Mouse (Mus musculus) urinary bladder, postnatal 10 days (tissue): ENCODE measurements at regions not wholly inside any gene's neighbourhood (a gene's known extent, or its start where the extent isn't known, plus 50 kb on each side); places are given as distances from the start of the nearest gene placed in this dataset.

Experiments
- DNase-seq: peaks from one replicate; pipeline ENCODE4 v3.0.0; 2022; ENCODE audit warnings: low spot score

DNA sequence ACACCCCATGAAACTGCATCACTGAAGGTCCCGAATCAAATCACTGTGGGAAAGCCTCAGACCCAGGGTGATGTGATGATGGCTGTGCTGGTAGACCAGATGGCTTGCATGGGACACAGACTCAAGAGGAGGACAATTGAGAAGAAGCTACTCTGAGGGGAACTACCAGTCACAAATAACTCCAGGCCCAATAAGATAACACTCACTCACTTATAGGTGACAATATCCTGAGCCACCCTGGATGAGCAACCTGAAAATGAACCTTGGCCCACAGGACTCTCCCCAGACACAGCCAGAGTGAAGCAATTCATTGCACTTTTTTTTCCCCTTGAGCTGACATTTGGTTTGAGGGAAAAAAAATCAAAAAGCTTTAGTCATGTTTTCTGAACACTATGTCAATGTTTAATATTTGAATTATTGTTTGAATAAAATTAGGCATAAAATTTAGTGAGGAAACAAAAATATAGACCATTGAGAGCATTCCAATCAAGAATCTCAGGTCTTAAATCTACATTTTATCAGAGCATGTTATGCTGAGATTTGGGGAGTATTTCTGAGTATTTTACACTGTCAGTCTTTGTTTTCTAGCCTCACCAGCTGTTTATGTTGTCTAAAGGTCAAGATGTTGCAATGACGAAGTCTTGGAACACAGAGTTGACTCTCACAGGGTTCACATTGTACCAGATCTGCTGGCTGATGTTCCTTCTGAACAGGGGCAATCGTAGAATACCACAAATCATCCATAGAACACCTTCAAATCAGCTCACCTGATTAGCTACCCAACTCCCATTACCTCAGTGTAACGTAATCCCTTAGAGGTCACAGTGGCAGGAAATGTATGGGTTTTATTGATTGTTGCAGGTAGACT is 67.9 kb upstream of the Gm6993 start:
- DNase-seq: no peak

DNA sequence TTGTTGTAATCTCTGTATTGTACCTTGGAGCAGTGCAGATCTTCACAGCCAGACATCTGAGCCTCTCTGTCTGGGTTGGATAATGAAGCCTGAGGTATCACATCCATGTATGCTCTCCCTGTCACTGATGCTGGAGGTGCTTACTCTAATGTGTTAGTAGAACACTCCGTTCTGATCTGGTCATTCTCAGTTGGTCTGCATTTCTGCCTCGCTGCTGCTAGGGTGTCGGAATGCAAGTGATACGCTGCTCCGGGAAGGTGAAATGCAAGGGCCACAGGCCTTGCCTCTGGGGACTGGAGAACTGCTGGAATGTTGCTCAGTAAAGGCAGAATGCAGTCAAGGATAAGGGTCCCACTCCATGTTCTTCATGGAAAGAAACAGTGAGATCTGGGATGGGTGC is 67.1 kb upstream of the Gm6993 start:
- no peak for DNase-seq

GRCm38 (mm10) chr12:31179536-31179935 is 61.0 kb upstream of the Gm6993 start:
- DNase-seq: no peak

- DNase-seq: no peak
Measured at GRCm38 (mm10) chr12:31183632-31184031, 56.9 kb upstream of the Gm6993 start.

- peak; percentile 16 for DNase-seq
Measured at GRCm38 (mm10) chr12:31184217-31184975, 56.2 kb upstream of the Gm6993 start.

DNA sequence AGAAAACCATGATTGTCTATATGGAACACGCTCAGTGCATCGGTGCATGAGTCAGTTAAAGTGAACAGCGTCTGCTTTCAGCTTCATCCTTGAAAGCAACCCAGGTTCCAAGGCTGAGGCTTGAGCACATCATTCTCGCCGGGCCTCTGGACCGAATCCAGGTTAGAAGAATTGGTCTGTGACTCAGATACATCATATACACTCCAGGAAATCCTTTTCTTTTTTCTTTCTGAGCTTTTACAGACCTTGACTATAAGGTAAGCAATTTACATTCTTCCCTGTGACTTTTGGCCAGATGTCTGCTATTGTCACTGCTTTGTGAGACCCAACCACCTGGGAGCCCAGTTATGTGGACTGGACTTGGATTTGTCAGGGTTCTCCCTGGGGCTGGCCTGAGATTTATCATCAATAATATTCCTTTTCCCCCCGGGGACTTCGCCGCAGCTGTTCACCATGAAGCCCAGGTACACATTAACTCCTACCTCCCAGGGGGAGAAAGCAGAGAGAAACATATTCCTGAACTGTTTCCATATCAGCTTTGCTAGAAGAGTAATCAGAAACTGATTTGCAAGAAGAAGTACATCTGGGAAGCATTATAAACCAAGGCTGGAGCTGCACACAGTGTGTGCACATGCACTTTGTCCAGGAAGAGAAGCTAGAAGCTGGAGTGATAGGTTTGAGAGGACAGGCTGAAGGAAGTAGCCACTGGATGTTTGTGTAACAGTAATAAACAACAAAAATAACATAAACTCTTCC is 55.2 kb upstream of the Gm6993 start:
- DNase-seq: no peak

GRCm38 (mm10) chr12:31185933-31186845 is 54.4 kb upstream of the Gm6993 start:
- no peak for DNase-seq

- DNase-seq: no peak
Measured at GRCm38 (mm10) chr12:31188011-31188576, 52.5 kb upstream of the Gm6993 start.

DNA sequence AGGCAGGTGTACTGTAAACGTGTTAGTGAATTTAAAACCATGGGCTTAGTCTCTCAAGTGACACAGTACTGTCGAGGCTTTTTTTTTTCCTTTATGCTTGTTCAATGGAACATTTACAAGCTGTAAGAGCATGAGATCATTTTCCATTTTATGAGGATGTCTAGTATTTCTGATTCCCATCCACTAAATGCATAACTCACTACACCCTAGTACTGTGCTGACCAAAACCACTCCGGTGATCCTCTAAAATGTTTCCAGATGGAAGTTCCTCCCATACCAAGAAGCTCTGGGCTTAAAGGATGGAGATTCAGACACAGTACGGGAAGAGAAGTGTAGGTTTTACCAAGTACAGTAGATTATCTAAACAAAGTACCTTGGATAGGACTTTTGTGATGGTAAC is 50.3 kb upstream of the Gm6993 start:
- no peak for DNase-seq
